Mouse (Mus musculus) left cerebral cortex, postnatal 25 days (tissue): ENCODE results near the gene Nr2f6. TPM values are rescaled to one million over a fixed set of nuclear protein-coding genes. Genes with fewer than 3 reads are reported as not detected.
"Not testable (repeated sequence)": the region's sequence is repeated elsewhere in the genome, so short reads cannot be mapped to it uniquely, and the experiment has no call there.

Source experiments
- DNase-seq, 2 experiments: peaks; one replicate each; pipeline ENCODE4 v3.0.0; 2022; ENCODE audit warnings: low spot score in 2 of 2, mixed read lengths in 1 of 2
- intact Hi-C: fragments of 180-260 bp; cut with DNase I; formaldehyde crosslinking; loops from one replicate; pipeline ENCODE4 v1.15.1; 2025
- total RNA-seq, 2 experiments: library from RNA; stranded (reverse); gene quantifications; 2 replicates each; pipeline ENCODE4 v1.2.3; 2021

The Nr2f6 gene
- total RNA-seq, 2 experiments from 2014 or later = 37.6 to 43.0 TPM

DNA sequence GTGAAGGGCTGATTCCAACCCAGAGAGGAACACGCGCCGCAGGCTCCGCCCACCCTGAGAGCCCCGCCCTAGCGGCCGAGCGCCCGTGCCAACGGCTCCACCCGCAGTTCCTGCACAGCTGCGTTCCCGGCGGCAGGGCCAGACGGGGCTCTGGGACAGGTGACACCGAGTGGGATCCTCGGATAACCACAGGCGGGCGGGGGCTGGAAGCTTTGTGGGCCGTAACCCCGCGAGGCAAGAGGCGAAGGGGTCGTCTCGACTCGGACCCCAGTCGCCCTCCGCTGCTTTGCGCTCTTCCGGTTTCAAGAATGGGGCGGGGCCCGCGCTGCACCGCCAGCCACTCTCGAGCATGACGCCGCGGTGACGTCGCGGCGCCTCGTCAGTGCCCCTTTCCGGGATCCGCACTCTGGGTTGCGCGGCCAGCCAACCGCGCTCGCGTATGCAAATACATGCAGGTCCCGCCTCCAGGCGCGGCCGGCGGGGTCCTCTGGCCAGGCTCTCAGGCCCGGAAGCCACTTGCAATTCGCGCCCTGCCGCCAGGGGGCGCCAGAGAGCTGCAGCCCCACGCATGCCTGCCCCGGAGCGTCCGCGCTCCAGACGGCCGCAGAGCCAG lies 10.4 kb downstream of the Nr2f6 start, which contains the start of gene Ocel1:
TSS of gene Ocel1 (plus strand) at position 63 of the 613 bp plus-strand sequence.
- intact Hi-C loops = loop anchor here (2.0 kb wide), 1 partner anchor 25 kb away; the partner anchor contains the start of gene Babam1
- peak; percentile 99 for DNase-seq

DNA sequence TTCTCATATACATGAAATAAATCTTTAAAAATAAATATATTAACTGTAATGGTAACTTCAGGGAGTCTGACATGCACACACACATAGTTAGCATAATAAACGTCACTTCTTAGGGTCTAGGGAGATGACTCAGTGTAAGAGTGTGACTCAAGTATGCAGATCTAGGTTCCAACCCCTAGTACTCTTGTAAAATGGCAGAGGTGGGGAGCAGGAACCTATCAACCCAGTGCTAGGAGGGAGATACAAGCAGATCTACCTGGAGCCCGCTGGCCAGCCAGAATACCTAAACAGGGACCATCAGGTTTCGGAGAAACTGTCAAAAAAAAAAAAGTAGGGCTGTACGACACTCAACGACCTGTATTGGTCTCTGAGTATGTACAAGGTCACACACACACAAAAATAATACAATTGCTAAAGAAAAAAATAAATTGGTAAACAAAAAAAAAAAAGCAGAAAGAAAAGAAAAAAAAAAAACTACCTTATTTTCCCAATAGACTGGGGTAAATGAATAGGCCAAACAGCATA lies 11.0 kb downstream of the Nr2f6 start:
- intact Hi-C loops = loop anchor here (2.0 kb wide), 1 partner anchor 26 kb away; the partner anchor contains the start of gene Babam1
- no peak for DNase-seq

DNA sequence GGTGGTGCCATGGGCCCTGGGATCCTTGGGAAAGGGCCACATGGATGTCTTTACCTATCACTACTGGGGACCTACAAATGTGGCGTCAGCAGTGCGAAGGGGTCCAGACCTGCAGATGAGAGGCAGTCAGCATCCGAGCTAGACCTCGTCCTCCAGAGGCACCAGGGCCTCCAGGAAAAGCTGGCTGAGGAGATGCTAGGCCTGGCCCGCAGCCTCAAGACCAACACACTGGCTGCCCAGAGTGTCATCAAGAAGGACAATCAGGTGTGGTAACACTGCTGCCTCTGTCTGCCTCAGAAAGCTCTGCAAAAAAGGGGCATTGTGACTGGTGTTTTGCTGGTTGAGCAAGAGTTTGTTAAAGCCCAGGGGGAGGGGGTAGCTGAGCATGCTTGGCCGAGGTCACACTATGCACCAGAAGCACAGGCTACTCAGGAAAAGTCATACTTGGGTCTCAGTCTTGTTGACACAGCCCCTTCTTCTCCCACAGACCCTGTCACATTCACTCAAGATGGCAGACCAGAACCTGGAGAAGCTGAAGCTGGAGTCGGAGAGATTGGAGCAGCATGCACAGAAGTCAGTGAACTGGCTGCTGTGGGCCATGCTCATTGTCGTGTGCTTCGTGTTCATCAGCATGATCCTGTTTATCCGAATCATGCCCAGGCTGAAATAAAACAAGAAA lies 12.6 kb downstream of the Nr2f6 start:
- intact Hi-C loops = no loop called here

DNA sequence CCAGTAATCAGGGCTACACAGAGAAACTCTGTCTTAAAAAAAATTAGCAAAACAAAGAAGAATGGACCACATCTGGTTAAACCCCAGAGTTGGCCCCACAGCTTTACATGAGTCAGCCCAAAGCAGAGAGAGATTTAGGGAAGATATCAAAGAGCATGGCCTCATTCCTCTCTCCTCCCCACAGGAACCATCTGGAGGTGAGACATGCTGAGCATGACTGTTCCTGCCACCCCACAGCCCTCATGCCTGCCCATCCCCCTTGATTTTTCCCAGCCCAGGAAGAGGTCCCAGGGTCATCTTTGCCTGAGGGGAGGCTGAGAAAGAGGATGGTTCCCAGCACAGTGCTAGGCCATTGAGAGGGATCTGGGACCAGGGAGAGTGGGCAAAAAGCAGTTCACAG lies 13.4 kb downstream of the Nr2f6 start:
- intact Hi-C loops = no loop called here
- DNase-seq = no peak

More for the DNA sequence above, 12.6 kb downstream of the Nr2f6 start:
- no peak for DNase-seq

DNA sequence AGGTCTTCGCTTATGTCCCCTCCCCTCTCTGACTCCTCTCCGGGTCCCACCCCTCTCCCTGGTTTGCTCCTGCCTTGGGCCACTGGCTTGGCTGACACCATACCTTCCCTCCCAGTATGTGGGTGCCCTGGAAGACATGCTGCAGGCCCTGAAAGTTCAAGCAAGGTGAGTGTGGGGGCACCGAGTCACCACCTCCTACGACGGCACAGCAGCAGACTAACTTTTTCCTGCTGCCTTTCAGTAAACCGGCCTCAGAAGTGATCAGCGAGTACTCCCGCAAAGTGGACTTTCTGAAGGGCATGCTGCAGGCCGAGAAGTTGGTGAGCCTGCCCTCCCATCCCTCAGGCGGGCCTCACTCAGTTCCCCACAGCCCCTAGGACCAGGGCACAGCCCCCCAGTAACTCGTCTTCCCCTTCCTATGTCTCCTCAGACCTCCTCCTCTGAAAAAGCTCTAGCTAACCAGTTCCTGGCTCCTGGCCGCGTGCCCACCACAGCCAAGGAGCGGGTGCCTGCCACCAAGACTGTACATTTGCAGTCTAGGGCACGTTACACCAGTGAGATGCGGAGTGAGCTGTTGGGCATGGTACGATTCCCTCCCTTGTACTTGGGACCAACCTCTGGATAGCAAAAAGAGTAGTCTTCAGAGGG lies 14.1 kb downstream of the Nr2f6 start:
- no peak for DNase-seq
- intact Hi-C loops = loop anchor here (2.0 kb wide), 2 partner anchors 95 to 471 kb away; partner anchors contain the start of genes Haus8, Myo9b and Rpl18a

DNA sequence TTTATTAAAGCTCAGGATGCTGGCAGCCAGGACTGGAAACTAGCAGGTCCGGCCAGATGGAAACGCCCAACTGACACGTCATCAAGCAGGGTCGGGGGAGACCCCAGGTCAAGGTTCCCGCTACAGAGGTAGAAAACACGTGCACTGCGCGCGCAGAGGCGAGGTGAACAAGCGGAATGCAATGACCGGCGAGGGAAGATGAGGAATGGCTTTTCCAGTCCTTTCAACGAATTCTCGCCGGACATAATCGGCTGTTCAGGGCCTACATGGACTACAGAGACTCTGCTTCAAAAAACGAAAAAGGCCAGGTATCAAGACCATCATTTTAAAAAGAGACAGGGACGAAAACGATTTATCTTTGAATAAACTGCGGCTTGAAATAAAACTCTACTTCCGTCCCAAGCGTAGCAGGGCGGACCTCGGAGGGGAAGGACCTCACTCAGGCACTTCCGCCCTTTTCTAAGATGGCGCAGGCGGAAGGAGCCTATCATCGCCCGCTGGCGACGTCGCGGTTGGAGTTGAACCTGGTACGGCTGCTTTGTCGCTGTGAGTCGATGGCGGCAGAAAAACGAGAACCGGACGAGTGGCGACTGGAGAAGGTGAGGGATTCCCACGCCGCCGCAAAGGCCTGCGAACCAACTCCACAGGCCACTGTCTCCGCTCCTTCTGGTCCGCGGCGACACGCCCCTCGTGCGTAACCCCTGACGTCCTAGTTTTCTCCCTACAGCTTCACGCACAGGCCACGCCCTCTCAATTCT lies 14.8 kb downstream of the Nr2f6 start, which contains the start of gene Use1:
TSS of gene Use1 (plus strand) at position 78 of the 758 bp plus-strand sequence.
- peak; percentile 93 to 96 for DNase-seq
- intact Hi-C loops = loop anchor here (2.0 kb wide), 2 partner anchors 94 to 470 kb away; partner anchors contain the start of genes Haus8, Myo9b and Rpl18a

DNA sequence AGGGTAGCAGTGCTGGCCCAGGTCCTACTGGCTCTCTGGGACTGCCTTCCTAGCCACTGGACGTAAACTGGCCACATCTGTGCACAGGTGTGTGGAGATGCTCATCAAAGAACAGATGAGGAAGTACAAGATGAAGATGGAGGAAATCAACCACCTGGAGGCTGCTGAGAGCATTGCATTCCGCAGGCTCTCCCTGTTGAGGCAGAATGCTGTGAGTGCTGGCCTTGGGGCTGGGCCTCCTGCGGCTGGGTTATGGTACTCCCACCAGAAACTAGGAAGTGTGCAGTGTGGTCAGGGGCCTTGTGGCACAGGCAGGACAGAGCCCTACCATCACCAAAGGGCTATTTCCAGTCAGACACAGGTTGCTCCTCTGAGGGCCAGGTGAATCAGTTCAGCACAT lies 23.7 kb downstream of the Nr2f6 start:
- no peak for DNase-seq
- intact Hi-C loops = no loop called here

DNA sequence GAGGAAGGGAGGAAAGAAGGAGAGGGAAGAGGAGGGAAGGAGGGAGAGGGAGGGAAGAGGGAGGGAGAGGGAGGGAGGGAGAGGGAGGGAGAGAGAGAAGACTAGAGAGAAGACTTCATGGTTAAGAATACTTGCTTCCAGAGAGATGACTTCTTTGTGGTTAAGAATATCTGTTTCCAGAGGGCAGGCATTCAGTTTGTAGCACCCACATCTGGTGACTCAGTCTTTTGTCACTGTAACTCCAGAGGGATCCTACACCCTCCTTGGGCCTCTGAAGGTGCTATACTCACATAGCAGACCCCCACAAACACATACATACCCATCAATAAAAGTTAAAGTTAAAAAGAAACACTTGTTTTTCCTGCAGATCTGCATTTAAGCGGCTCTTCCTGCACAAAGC lies 30.2 kb downstream of the Nr2f6 start:
- no peak for DNase-seq
- intact Hi-C loops = no loop called here

DNA sequence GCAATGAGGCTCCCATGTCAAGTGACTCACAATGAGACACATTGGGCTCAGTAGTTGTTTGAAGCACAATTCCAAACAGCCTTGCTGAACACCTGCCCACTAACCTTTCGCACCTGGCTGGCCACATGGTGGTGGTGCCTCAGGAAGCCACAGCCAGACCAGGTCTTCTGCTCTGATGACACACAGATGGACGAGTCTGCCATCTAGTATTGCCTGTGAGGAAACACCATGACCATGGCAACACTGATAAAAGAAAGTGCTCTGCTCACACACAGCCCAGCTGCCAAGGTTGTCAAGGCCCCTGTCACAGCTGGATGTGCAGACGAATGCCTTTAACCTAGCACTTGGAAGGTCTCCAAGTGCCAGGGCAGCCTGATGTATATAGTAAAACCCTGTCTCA lies 30.6 kb downstream of the Nr2f6 start:
- no peak for DNase-seq
- intact Hi-C loops = no loop called here

DNA sequence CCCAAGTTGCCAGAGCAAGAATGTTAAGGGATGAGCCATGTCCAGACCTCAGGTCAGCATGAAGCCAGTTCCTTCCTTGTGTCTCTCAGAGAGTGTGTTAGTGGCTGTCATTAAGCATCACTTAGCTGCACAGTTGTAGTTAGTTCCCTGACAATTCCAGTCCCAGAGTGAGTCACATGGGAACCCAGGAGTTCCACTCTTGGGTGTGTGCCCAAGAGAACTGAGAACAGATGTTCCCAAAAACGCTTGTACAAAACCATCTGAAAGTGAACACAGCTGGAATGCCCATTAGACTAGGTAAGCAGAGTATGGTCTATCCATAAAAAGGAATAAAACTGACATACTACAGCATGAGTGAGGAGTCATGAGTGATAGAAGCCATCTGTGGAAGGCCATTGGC lies 35.2 kb downstream of the Nr2f6 start:
- intact Hi-C loops = no loop called here
- no peak for DNase-seq

DNA sequence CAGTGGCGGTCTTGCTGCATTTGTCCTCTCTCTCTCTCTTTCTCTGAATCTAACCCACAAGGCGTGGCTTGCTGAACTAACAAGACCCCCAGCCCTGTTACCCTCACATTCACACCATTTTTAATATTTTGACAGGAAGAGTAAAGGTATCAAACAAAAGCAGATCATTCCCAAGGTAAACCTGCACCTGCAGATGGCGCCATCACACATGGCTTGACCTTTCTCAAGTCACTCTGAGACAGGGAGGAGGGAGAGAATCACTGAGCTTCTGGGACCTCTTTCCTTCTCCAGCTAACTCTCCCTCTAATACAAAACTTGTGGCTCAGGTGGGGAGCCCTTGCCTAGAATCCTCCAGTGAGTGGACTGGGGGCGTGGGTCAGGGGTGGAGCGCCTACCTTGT lies 41.1 kb downstream of the Nr2f6 start:
- intact Hi-C loops = no loop called here
- no peak for DNase-seq

DNA sequence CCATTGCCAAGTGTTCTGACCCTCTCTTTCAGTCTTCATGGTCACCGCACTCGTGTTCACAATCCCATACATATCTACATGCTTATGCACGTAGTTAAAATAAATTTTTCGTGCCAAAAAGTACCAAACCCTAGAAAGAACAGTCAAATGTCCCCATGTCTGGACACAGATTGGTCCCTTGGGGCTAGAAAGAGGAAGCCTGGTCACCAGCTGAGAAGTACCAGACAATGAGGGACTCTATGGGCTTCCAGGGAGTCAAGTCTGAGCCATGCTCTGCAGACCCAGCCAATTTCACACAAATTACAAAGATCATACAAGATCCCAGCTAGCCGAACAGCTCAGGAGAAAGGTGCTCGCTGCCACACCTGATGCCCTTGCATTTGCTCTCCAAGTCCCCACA lies 43.9 kb downstream of the Nr2f6 start:
- DNase-seq, intact Hi-C loops: not testable (repeated sequence)

DNA sequence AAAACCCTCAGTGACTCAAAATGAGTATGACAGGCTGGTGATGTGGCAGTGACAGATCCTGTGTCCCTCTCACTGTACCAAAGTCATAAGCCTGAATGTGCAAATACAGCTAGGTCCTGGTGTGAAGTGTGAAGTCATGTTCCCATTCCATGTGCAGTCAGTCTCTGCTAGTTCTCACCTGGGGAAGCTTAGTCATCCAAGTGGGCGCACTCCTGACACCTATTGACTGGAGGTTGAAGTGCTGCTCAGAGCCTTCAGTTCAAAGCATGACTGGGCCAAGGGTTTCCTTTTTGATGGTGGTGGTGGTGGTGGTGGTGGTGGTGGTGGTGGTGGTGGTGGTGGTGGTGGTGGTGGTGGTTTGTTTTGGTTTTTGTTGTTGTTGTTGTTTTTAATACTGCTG lies 56.9 kb downstream of the Nr2f6 start:
- intact Hi-C loops = no loop called here
- DNase-seq = no peak

Other genes with a start within 250 kb of the Nr2f6 start
- gene Myo9b, start 109.2 kb downstream of the Nr2f6 start, total RNA-seq = 10 to 100 TPM; 27.7 to 32.4 TPM
- 10 to 100 TPM; 10.9 to 14.7 TPM for gene Haus8, start 109.0 kb downstream of the Nr2f6 start, total RNA-seq
- 100 to 1,000 TPM in 1 of 2 experiments, 10 to 100 TPM in 1; 95.9 to 102 TPM for gene Use1, start 15.1 kb downstream of the Nr2f6 start, total RNA-seq
- 10 to 100 TPM; 14.8 to 18.6 TPM for gene Ocel1, start 10.7 kb downstream of the Nr2f6 start, total RNA-seq
- 1 to 10 TPM; 4.9 to 5.0 TPM for gene Ushbp1, start 13.8 kb upstream of the Nr2f6 start, total RNA-seq
- 100 to 1,000 TPM; 111 to 117 TPM for gene Babam1, start 14.9 kb upstream of the Nr2f6 start, total RNA-seq
- under 1 TPM; 0.28 to 0.41 TPM for gene Ankle1, start 24.1 kb upstream of the Nr2f6 start, total RNA-seq
- 100 to 1,000 TPM; 299 to 324 TPM for gene Abhd8, start 81.7 kb upstream of the Nr2f6 start, total RNA-seq
- gene Mrpl34, start 83.0 kb upstream of the Nr2f6 start, total RNA-seq = 10 to 100 TPM; 59.7 to 60.8 TPM
- gene Dda1, start 87.2 kb upstream of the Nr2f6 start, total RNA-seq = 10 to 100 TPM; 80.9 to 84.8 TPM
- 10 to 100 TPM; 59.9 to 60.9 TPM for gene Ano8, start 104.0 kb upstream of the Nr2f6 start, total RNA-seq
- gene Gtpbp3, start 106.1 kb upstream of the Nr2f6 start, total RNA-seq = 10 to 100 TPM; 28.6 to 33.2 TPM
- 1 to 10 TPM; 5.7 to 6.6 TPM for gene Plvap, start 129.8 kb upstream of the Nr2f6 start, total RNA-seq
- gene Ccdc194, start 143.8 kb upstream of the Nr2f6 start, total RNA-seq = not detected
- gene Bst2, start 155.5 kb upstream of the Nr2f6 start, total RNA-seq = 1 to 10 TPM; 2.3 to 4.3 TPM
- 10 to 100 TPM; 31.7 to 33.7 TPM for gene Mvb12a, start 161.0 kb upstream of the Nr2f6 start, total RNA-seq
- gene Tmem221, start 176.9 kb upstream of the Nr2f6 start, total RNA-seq = under 1 TPM in 1 of 2 experiments, not detected in 1; 0.21 TPM
- under 1 TPM in 1 of 2 experiments, not detected in 1; 0.16 TPM for gene Nxnl1, start 184.6 kb upstream of the Nr2f6 start, total RNA-seq
- 10 to 100 TPM; 90.0 to 92.8 TPM for gene Slc27a1, start 186.9 kb upstream of the Nr2f6 start, total RNA-seq
- 10 to 100 TPM; 35.1 to 38.7 TPM for gene Pgls, start 210.2 kb upstream of the Nr2f6 start, total RNA-seq
- gene Fam129c, start 215.7 kb upstream of the Nr2f6 start, total RNA-seq = 1 to 10 TPM; 3.6 to 4.2 TPM
- 10 to 100 TPM; 49.3 to 51.5 TPM for gene Colgalt1, start 229.0 kb upstream of the Nr2f6 start, total RNA-seq